Mouse (Mus musculus) heart, embryonic 14.5 days (tissue): Measurements from ENCODE around the gene Raf1. TPM values are rescaled to one million over a fixed set of nuclear protein-coding genes. Genes with fewer than 3 reads are reported as not detected.

ENCODE experiments used
- ATAC-seq: fragments of 200-750 bp; cut with Nextera tagmentation; 2 replicates; pipeline ENCODE4 v1.8.0; 2017; ENCODE audit warnings: low read depth, moderate TSS enrichment; ENCODE audit not compliant: insufficient number of reproducible peaks, insufficient read depth, low FRiP score
- H3K27ac ChIP-seq, 2 experiments: fragments of 200-500 bp in 1 of 2; fragments of 300-500 bp in 1 of 2; sonication (generic) in 1 of 2; replicated peaks in 1 of 2; 2 replicates each; pipeline ENCODE4 v1.5.1; 2012 to 2014; ENCODE audit warnings: low read depth in 2 of 2, low read length in 2 of 2, control low read depth in 1 of 2, mild to moderate bottlenecking in 1 of 2, mixed read lengths in 1 of 2; ENCODE audit not compliant: control insufficient read depth in 1 of 2, insufficient read depth in 1 of 2
- H3K27me3 ChIP-seq: fragments of 300-500 bp; sonication (generic); 2 replicates; pipeline ENCODE4 v1.6.1; 2014; ENCODE audit warnings: mild to moderate bottlenecking, low read length, control low read depth; ENCODE audit not compliant: control insufficient read depth, insufficient read depth
- H3K36me3 ChIP-seq: fragments of 300-500 bp; sonication (generic); 2 replicates; pipeline ENCODE4 v1.6.1; 2014; ENCODE audit warnings: mild to moderate bottlenecking, control low read depth, low read length, mixed read lengths; ENCODE audit not compliant: control insufficient read depth, insufficient read depth
- H3K4me1 ChIP-seq, 2 experiments: fragments of 200-500 bp in 1 of 2; fragments of 300-500 bp in 1 of 2; sonication (generic) in 1 of 2; 2 replicates each; pipeline ENCODE4 v1.6.1; 2012 to 2014; ENCODE audit warnings: low read length in 2 of 2, control low read depth in 1 of 2, mixed read lengths in 1 of 2; ENCODE audit not compliant: control insufficient read depth in 2 of 2, insufficient read depth in 2 of 2
- H3K4me2 ChIP-seq: fragments of 300-500 bp; sonication (generic); 2 replicates; pipeline ENCODE4 v1.6.1; 2014; ENCODE audit warnings: mild to moderate bottlenecking, low read length
- H3K4me3 ChIP-seq, 2 experiments: fragments of 200-500 bp in 1 of 2; fragments of 300-500 bp in 1 of 2; sonication (generic) in 1 of 2; 2 replicates each; pipeline ENCODE4 v1.5.1; 2012 to 2014; ENCODE audit warnings: low read length in 2 of 2, mild to moderate bottlenecking in 2 of 2, control low read depth in 1 of 2, low read depth in 1 of 2, moderate library complexity in 1 of 2; ENCODE audit not compliant: control insufficient read depth in 1 of 2, insufficient read depth in 1 of 2
- H3K9ac ChIP-seq: fragments of 300-500 bp; sonication (generic); 2 replicates; pipeline ENCODE4 v1.6.1; 2014; ENCODE audit warnings: mild to moderate bottlenecking, low read length
- H3K9me3 ChIP-seq: fragments of 300-500 bp; sonication (generic); 2 replicates; pipeline ENCODE4 v1.6.1; 2016; ENCODE audit warnings: low read length, control low read depth; ENCODE audit not compliant: control insufficient read depth
- WGBS: fragments of 180-500 bp; shearing (Covaris S2); extraction: QIAGEN DNeasy Blood & Tissue Kit; methylation state at CpG from one replicate; pipeline ENCODE4 v1.1.7; 2014; 5-methylcytosine and 5-hydroxymethylcytosine counted together
- polyA plus RNA-seq: library from polyadenylated mRNA; unstranded; fragments of >200 nt; fragmentation: Nextera tagmentation; extraction: Ambion mirVana; gene quantifications from 2 replicates; pipeline ENCODE4 v1.2.1, GENCODE M21; 2014

Gene Raf1
- polyA plus RNA-seq, 1 experiment from 2014 or later = 131 TPM

- 38% methylated on average over 9 of the region's 9 CpGs for WGBS
- H3K36me3 ChIP-seq = no peaks in the 10 kb centered on the region
- no peaks in the 10 kb centered on the region for H3K9me3 ChIP-seq
- no peaks in the 10 kb centered on the region for H3K27me3 ChIP-seq
- no peak overlapping the region for H3K4me3 ChIP-seq
- H3K27ac ChIP-seq = peak overlapping the region; percentile 21 to 100
- no peak overlapping the region for H3K4me2 ChIP-seq
- 0 out of 2 replicates have a peak, but pooled peaks have one; percentile 7 for ATAC-seq
- no peak overlapping the region for H3K9ac ChIP-seq
- H3K4me1 ChIP-seq = peaks cover 15 to 33% of the 10 kb centered on the region in 2 experiments
Observed at GRCm38 (mm10) chr6:115692163-115692950, 15.9 kb upstream of the Raf1 start.

GRCm38 (mm10) chr6:115690105-115690504, 13.7 kb upstream of the Raf1 start:
- ATAC-seq = no peak
- H3K27ac ChIP-seq = no peak overlapping the region
- no peak overlapping the region for H3K4me3 ChIP-seq
- 64% methylated on average over 4 of the region's 4 CpGs for WGBS
- H3K4me2 ChIP-seq = no peak overlapping the region
- peaks cover 10% of the 10 kb centered on the region; the same call in 1 of the 2 replicates for H3K9me3 ChIP-seq
- no peaks in the 10 kb centered on the region for H3K27me3 ChIP-seq
- no peaks in the 10 kb centered on the region for H3K36me3 ChIP-seq
- H3K4me1 ChIP-seq = peaks cover 11 to 18% of the 10 kb centered on the region in 2 experiments; a peak in 3 of 4 replicates
- no peak overlapping the region for H3K9ac ChIP-seq

GRCm38 (mm10) chr6:115688589-115688988, 12.2 kb upstream of the Raf1 start:
- Histone ChIP-seq H3K4me3 (no peak overlapping the region), H3K4me2 (no peak overlapping the region), H3K4me1 (peaks cover 3 to 5% of the 10 kb centered on the region in 2 experiments; a peak in 2 of 4 replicates), H3K27me3 (no peaks in the 10 kb centered on the region), H3K9me3 (peaks cover 10% of the 10 kb centered on the region; the same call in 1 of the 2 replicates), H3K36me3 (no peaks in the 10 kb centered on the region), H3K27ac (no peak overlapping the region), H3K9ac (no peak overlapping the region)
- no peak for ATAC-seq
- 71% methylated on average over 4 of the region's 4 CpGs for WGBS

GRCm38 (mm10) chr6:115687753-115688152, 11.3 kb upstream of the Raf1 start:
- Histone ChIP-seq H3K27ac (no peak overlapping the region), H3K4me2 (no peak overlapping the region), H3K9ac (no peak overlapping the region), H3K4me1 (peaks cover 3 to 4% of the 10 kb centered on the region in 2 experiments; a peak in 2 of 4 replicates), H3K9me3 (peaks cover 10% of the 10 kb centered on the region; the same call in 1 of the 2 replicates), H3K4me3 (no peak overlapping the region), H3K27me3 (no peaks in the 10 kb centered on the region), H3K36me3 (no peaks in the 10 kb centered on the region)
- no peak for ATAC-seq
- WGBS = 69% methylated on average over 3 of the region's 3 CpGs

GRCm38 (mm10) chr6:115684851-115685646, 8.6 kb upstream of the Raf1 start:
- H3K4me3 ChIP-seq = no peak overlapping the region
- H3K36me3 ChIP-seq = no peaks in the 10 kb centered on the region
- H3K27me3 ChIP-seq = no peaks in the 10 kb centered on the region
- no peak overlapping the region for H3K27ac ChIP-seq
- H3K9ac ChIP-seq = no peak overlapping the region
- H3K4me1 ChIP-seq = peaks cover 5% of the 10 kb centered on the region in 2 experiments; a peak in 2 of 4 replicates
- H3K4me2 ChIP-seq = no peak overlapping the region
- H3K9me3 ChIP-seq = peaks cover 10% of the 10 kb centered on the region; the same call in 1 of the 2 replicates
- 47% methylated on average over 11 of the region's 11 CpGs for WGBS
- ATAC-seq = no peak

GRCm38 (mm10) chr6:115684271-115684670, 7.8 kb upstream of the Raf1 start:
- H3K4me1 ChIP-seq = peaks cover 5% of the 10 kb centered on the region in 2 experiments; a peak in 2 of 4 replicates
- no peak overlapping the region for H3K9ac ChIP-seq
- H3K27ac ChIP-seq = no peak overlapping the region
- H3K4me2 ChIP-seq = no peak overlapping the region
- WGBS = 97% methylated on average over 2 of the region's 2 CpGs
- peaks cover 10% of the 10 kb centered on the region; the same call in 1 of the 2 replicates for H3K9me3 ChIP-seq
- no peaks in the 10 kb centered on the region for H3K36me3 ChIP-seq
- H3K4me3 ChIP-seq = no peak overlapping the region
- no peak for ATAC-seq
- H3K27me3 ChIP-seq = no peaks in the 10 kb centered on the region

- 74% methylated on average over 4 of the region's 4 CpGs for WGBS
- H3K27ac ChIP-seq = no peak overlapping the region
- no peaks in the 10 kb centered on the region for H3K36me3 ChIP-seq
- no peak overlapping the region for H3K9ac ChIP-seq
- H3K27me3 ChIP-seq = no peaks in the 10 kb centered on the region
- no peak overlapping the region for H3K4me3 ChIP-seq
- H3K4me1 ChIP-seq = peaks cover 5% of the 10 kb centered on the region in 2 experiments; a peak in 2 of 4 replicates
- no peak overlapping the region for H3K4me2 ChIP-seq
- ATAC-seq = no peak
- H3K9me3 ChIP-seq = no peaks in the 10 kb centered on the region
Observed at GRCm38 (mm10) chr6:115681066-115681465, 4.6 kb upstream of the Raf1 start.
